ENCODE assay signal across 11 mouse cellular contexts in the genomic region with DNA sequence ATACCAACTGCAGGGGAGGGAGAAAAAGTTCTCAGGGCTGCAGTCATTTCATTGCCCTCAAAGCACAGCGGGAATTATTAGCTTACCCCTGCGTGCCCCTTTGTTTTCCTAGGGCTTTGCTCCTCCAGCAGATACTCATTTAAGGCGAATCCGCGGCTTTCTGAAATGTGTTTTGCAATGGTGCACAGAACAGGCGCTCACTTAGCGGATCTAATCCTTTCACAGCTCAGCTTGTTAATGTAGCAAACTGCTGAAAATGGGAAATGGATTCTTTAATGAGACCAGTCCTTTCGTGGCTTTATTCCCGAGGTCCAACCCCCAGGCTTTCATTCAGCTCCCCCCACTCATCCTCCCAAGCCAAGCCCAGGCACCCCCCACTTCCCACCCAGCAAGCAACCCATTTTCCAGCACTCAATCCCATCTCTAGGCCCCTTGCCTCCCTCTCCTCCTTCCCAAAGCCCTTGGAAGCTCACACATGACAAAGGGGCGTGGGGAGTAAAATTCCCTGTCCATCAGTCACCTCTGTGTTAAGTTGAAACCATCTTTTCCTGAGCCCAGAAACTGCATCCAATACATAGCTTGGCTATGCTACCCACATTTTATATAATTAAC.
DNase-seq lines count a peak whose midpoint lies in the region; ATAC-seq and TF ChIP-seq lines count a peak whose summit lies in the region.
"Had no signal": no experiment of that assay in that cellular context is flagged by ENCODE, and none has a peak within 500 bp of the region (broad histone marks: within the 10 kb centered on the region; RNA-seq: fewer than 3 reads in every experiment).

No protein-coding gene starts in this region.

- ATAC-seq in intestine, embryonic 14.5 days (replicated peaks; ENCODE audit: low FRiP score, low TSS enrichment, low read depth): no peak
- no peak for ATAC-seq in intestine, postnatal 0 days
- ATAC-seq in embryonic facial prominence, embryonic 15.5 days (ENCODE audit: insufficient number of reproducible peaks, low FRiP score, low TSS enrichment, low read depth): no peak
- ATAC-seq in hindbrain, postnatal 0 days: no peak
- ATAC-seq in neural tube, embryonic 15.5 days (ENCODE audit: low FRiP score): no peak
- ATAC-seq: CD4-positive, CD25-positive, alpha-beta regulatory T cell, adult 4 months had no signal

- DNase-seq in intestine, embryonic 14.5 days (ENCODE audit: low spot score): no peak
- no peak for DNase-seq in hindbrain, postnatal 0 days (ENCODE audit: low spot score)
- DNase-seq in layer of hippocampus, adult 18-20 months (ENCODE audit: low spot score in 2 of 2): no peak
- no peak for DNase-seq in adrenal gland, postnatal 10 days
- DNase-seq in lung, postnatal 10 days: no peak
- DNase-seq: heart, adult 18-20 months; lung, adult 18-20 months had no signal

- H3K9me3 ChIP-seq in intestine, embryonic 14.5 days (ENCODE audit: control insufficient read depth, low read length): no peaks in the 10 kb centered on the region
- H3K9me3 ChIP-seq in intestine, postnatal 0 days (ENCODE audit: control insufficient read depth): no peaks in the 10 kb centered on the region
- no peaks in the 10 kb centered on the region for H3K9me3 ChIP-seq in embryonic facial prominence, embryonic 15.5 days (replicated peaks)
- H3K9me3 ChIP-seq in hindbrain, postnatal 0 days (ENCODE audit: low read length): no peaks in the 10 kb centered on the region
- H3K9me3 ChIP-seq in neural tube, embryonic 15.5 days (replicated peaks): no peaks in the 10 kb centered on the region

- H3K9ac ChIP-seq in intestine, embryonic 14.5 days (ENCODE audit: low read length): no peak overlapping the region
- H3K9ac ChIP-seq in intestine, postnatal 0 days (ENCODE audit: low read depth, low read length): no peak overlapping the region
- H3K9ac ChIP-seq in embryonic facial prominence, embryonic 15.5 days: no peak overlapping the region
- H3K9ac ChIP-seq in hindbrain, postnatal 0 days (replicated peaks; ENCODE audit: low read length): no peak overlapping the region
- no peak overlapping the region for H3K9ac ChIP-seq in neural tube, embryonic 15.5 days (replicated peaks)

- H3K27ac ChIP-seq in intestine, embryonic 14.5 days (ENCODE audit: low read depth): no peak overlapping the region
- no peak overlapping the region for H3K27ac ChIP-seq in intestine, postnatal 0 days (ENCODE audit: low read depth, low read length)
- H3K27ac ChIP-seq in embryonic facial prominence, embryonic 15.5 days (replicated peaks): no peak overlapping the region
- no peak overlapping the region for H3K27ac ChIP-seq in hindbrain, postnatal 0 days
- H3K27ac ChIP-seq in neural tube, embryonic 15.5 days (replicated peaks): no peak overlapping the region

- TF ChIP-seq CTCF in intestine, postnatal 0 days (IDR thresholded peaks at IDR 0.05; ENCODE audit: low read depth): no peak
- no peak for TF ChIP-seq CTCF in hindbrain, postnatal 0 days (IDR thresholded peaks at IDR 0.05; ENCODE audit: low read depth)

- H3K27me3 ChIP-seq in intestine, embryonic 14.5 days (replicated peaks; ENCODE audit: control insufficient read depth, insufficient read depth, low read length): peaks cover 19% of the 10 kb centered on the region
- no peaks in the 10 kb centered on the region for H3K27me3 ChIP-seq in intestine, postnatal 0 days (replicated peaks; ENCODE audit: control insufficient read depth, insufficient read depth, low read length)
- H3K27me3 ChIP-seq in embryonic facial prominence, embryonic 15.5 days: peaks cover 8% of the 10 kb centered on the region
- peaks cover 75% of the 10 kb centered on the region for H3K27me3 ChIP-seq in hindbrain, postnatal 0 days (ENCODE audit: insufficient read depth, low read length)
- H3K27me3 ChIP-seq in neural tube, embryonic 15.5 days (replicated peaks): peaks cover 87% of the 10 kb centered on the region

- 10% methylated on average over 10 of the region's 10 CpGs for WGBS in intestine, embryonic 14.5 days
- 8% methylated on average over 10 of the region's 10 CpGs for WGBS in intestine, postnatal 0 days
- WGBS in embryonic facial prominence, embryonic 15.5 days: 7% methylated on average over 10 of the region's 10 CpGs
- WGBS in hindbrain, postnatal 0 days: under 1% methylated on average over 10 of the region's 10 CpGs
- WGBS in neural tube, embryonic 15.5 days: 2% methylated on average over 10 of the region's 10 CpGs

- H3K4me2 ChIP-seq in intestine, embryonic 14.5 days (ENCODE audit: low read length): peak overlapping the region; percentile 18; the same call in 1 of the 2 replicates
- no peak overlapping the region for H3K4me2 ChIP-seq in intestine, postnatal 0 days (replicated peaks; ENCODE audit: low read depth)
- 0 out of 2 replicates have a peak overlapping the region, but pooled peaks have one; percentile 8 for H3K4me2 ChIP-seq in embryonic facial prominence, embryonic 15.5 days (replicated peaks)
- peak overlapping the region; percentile 13; the same call in 1 of the 2 replicates for H3K4me2 ChIP-seq in hindbrain, postnatal 0 days (ENCODE audit: low read depth, low read length)
- peak overlapping the region; percentile 19; the same call in 1 of the 2 replicates for H3K4me2 ChIP-seq in neural tube, embryonic 15.5 days

- H3K4me3 ChIP-seq in intestine, embryonic 14.5 days (ENCODE audit: low read depth, low read length): no peak overlapping the region
- H3K4me3 ChIP-seq in intestine, postnatal 0 days (ENCODE audit: low read depth, low read length): no peak overlapping the region
- no peak overlapping the region for H3K4me3 ChIP-seq in embryonic facial prominence, embryonic 15.5 days (replicated peaks)
- H3K4me3 ChIP-seq in hindbrain, postnatal 0 days (ENCODE audit: low read length): no peak overlapping the region
- H3K4me3 ChIP-seq in neural tube, embryonic 15.5 days (replicated peaks): no peak overlapping the region

- H3K4me1 ChIP-seq in intestine, embryonic 14.5 days (replicated peaks; ENCODE audit: control insufficient read depth, insufficient read depth, low read length): no peaks in the 10 kb centered on the region
- H3K4me1 ChIP-seq in intestine, postnatal 0 days (replicated peaks; ENCODE audit: control insufficient read depth, insufficient read depth, low read length): no peaks in the 10 kb centered on the region
- H3K4me1 ChIP-seq in embryonic facial prominence, embryonic 15.5 days: no peaks in the 10 kb centered on the region
- no peaks in the 10 kb centered on the region for H3K4me1 ChIP-seq in hindbrain, postnatal 0 days (ENCODE audit: insufficient read depth, low read length)
- peaks cover 10% of the 10 kb centered on the region; the same call in 1 of the 2 replicates for H3K4me1 ChIP-seq in neural tube, embryonic 15.5 days

- H3K36me3 ChIP-seq in intestine, embryonic 14.5 days (ENCODE audit: control insufficient read depth, insufficient read depth, low read length): no peaks in the 10 kb centered on the region
- H3K36me3 ChIP-seq in intestine, postnatal 0 days (ENCODE audit: control insufficient read depth, insufficient read depth): no peaks in the 10 kb centered on the region
- no peaks in the 10 kb centered on the region for H3K36me3 ChIP-seq in embryonic facial prominence, embryonic 15.5 days
- no peaks in the 10 kb centered on the region for H3K36me3 ChIP-seq in hindbrain, postnatal 0 days (ENCODE audit: insufficient read depth, low read length)
- H3K36me3 ChIP-seq in neural tube, embryonic 15.5 days: no peaks in the 10 kb centered on the region
